Mouse (Mus musculus) embryonic facial prominence, embryonic 11.5 days (tissue): ENCODE results near the gene Dok1. TPM values are rescaled to one million over a fixed set of nuclear protein-coding genes. Genes with fewer than 3 reads are reported as not detected.

ENCODE experiments used
- ATAC-seq: fragments of 200-750 bp; cut with Nextera tagmentation; replicated peaks from 2 replicates; pipeline ENCODE4 v1.8.0; 2017; ENCODE audit warnings: low read depth; ENCODE audit not compliant: insufficient number of reproducible peaks, low FRiP score, low TSS enrichment
- DNase-seq: peaks from one replicate; pipeline ENCODE4 v3.0.0-alpha.2; 2015; ENCODE audit warnings: low spot score
- H3K27ac ChIP-seq: fragments of 300-500 bp; sonication (generic); replicated peaks from 2 replicates; pipeline ENCODE4 v1.5.1; 2014; ENCODE audit warnings: mild to moderate bottlenecking, low read depth, low read length, control low read depth
- H3K27me3 ChIP-seq: fragments of 300-500 bp; sonication (generic); 2 replicates; pipeline ENCODE4 v1.6.1; 2014; ENCODE audit warnings: mild to moderate bottlenecking, low read length, moderate library complexity, mixed read lengths; ENCODE audit not compliant: control insufficient read depth, insufficient read depth
- H3K36me3 ChIP-seq: fragments of 300-500 bp; sonication (generic); replicated peaks from 2 replicates; pipeline ENCODE4 v1.6.1; 2014; ENCODE audit warnings: low read depth, mild to moderate bottlenecking, low read length, moderate library complexity, mixed read lengths; ENCODE audit not compliant: control insufficient read depth, insufficient read depth
- H3K4me1 ChIP-seq: fragments of 300-500 bp; sonication (generic); 2 replicates; pipeline ENCODE4 v1.6.1; 2014; ENCODE audit warnings: low read length, mixed read lengths; ENCODE audit not compliant: control insufficient read depth, insufficient read depth
- H3K4me2 ChIP-seq: fragments of 300-500 bp; sonication (generic); 2 replicates; pipeline ENCODE4 v1.6.1; 2014; ENCODE audit warnings: low read depth, mild to moderate bottlenecking, control low read depth, low read length, moderate library complexity
- H3K4me3 ChIP-seq: fragments of 300-500 bp; sonication (generic); 2 replicates; pipeline ENCODE4 v1.5.1; 2014; ENCODE audit warnings: low read depth, low read length, control low read depth
- H3K9ac ChIP-seq: fragments of 300-500 bp; sonication (generic); replicated peaks from 2 replicates; pipeline ENCODE4 v1.6.1; 2014; ENCODE audit warnings: mild to moderate bottlenecking, control low read depth, low read length
- H3K9me3 ChIP-seq: fragments of 300-500 bp; sonication (generic); replicated peaks from 2 replicates; pipeline ENCODE4 v1.6.1; 2016; ENCODE audit warnings: mild to moderate bottlenecking, low read length, inconsistent platforms, mixed read lengths; ENCODE audit not compliant: control insufficient read depth
- WGBS: fragments of 180-500 bp; shearing (Covaris S2); extraction: QIAGEN DNeasy Blood & Tissue Kit; methylation state at CpG from one replicate; pipeline ENCODE4 v1.1.7; 2014; 5-methylcytosine and 5-hydroxymethylcytosine counted together
- polyA plus RNA-seq: library from polyadenylated mRNA; unstranded; fragments of >200 nt; fragmentation: Nextera tagmentation; extraction: Ambion mirVana; gene quantifications from 2 replicates; pipeline ENCODE4 v1.2.1, GENCODE M21; 2014

Gene Dok1
- polyA plus RNA-seq, 1 experiment from 2014 or later = 5.4 TPM

DNA sequence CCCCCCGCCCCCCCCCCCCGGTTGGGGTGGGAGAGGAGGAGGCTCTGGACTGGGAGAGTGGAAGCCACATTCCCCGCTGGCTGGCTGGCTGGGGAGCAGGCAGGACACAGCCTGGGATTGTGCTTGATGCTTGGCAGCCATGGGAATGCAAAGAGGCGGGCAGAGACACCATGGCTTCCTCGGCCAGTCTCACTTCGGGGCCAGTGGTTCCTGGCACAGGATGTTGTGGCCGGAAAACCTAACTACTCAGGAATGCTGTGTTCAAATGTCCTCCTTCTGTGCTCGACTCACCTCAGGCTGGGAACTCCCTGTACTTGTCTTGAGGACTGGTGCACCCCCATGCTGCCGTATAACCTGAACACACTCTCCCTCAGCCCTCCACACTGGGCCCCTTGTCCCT, 5.6 kb downstream of the Dok1 start:
- Histone ChIP-seq H3K9ac (no peak overlapping the region), H3K9me3 (no peaks in the 10 kb centered on the region), H3K4me1 (no peaks in the 10 kb centered on the region), H3K36me3 (no peaks in the 10 kb centered on the region), H3K27me3 (peaks cover 23% of the 10 kb centered on the region), H3K27ac (no peak overlapping the region), H3K4me2 (no peak overlapping the region), H3K4me3 (no peak overlapping the region)
- WGBS = 53% methylated on average over 7 of the region's 9 CpGs
- 0 out of 2 replicates have a peak, but pooled peaks have one; percentile 15 for ATAC-seq
- no peak for DNase-seq

DNA sequence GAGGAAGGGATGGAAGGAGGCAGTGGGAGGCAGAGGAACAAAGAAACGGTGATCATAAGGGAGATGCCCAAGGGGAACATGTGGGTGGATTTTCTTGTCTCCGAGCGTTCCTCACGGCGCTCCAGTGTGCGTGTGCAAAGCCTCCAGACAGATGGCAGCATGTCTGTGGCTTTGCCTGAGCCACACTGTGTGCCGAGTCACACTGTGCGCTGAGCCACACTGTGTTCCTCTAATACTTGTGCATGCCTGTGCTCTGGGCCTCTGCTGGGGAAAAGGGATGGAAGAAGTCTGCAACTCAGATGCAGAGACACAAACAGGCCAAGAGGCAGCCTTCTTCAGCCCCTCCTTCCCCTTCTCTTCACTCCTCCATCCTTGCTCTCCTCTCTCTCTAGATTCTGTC, 6.0 kb downstream of the Dok1 start:
- no peak for ATAC-seq
- Histone ChIP-seq H3K4me3 (no peak overlapping the region), H3K9ac (no peak overlapping the region), H3K4me1 (no peaks in the 10 kb centered on the region), H3K27me3 (peaks cover 20% of the 10 kb centered on the region), H3K4me2 (no peak overlapping the region), H3K36me3 (no peaks in the 10 kb centered on the region), H3K27ac (no peak overlapping the region), H3K9me3 (no peaks in the 10 kb centered on the region)
- no peak for DNase-seq
- WGBS = 77% methylated on average over 8 of the region's 8 CpGs

DNA sequence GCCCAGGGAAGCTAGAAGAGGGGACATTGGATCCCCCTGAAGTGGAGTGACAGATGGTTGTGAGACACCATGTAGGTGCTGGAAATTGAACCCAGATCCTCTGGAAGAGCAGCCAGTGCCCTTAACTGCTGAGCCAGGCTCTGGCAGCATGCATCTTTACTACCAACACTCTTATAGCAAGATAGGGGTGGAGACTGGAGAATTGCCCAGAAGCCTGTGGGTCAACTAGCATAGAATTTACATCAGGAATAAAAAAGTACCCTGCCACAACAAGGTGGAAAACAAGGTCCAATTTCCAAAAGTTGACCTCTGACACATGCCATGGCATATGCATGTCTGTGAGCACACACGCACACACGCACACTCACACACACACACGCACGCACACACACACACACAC, 8.1 kb downstream of the Dok1 start:
- no peak for DNase-seq
- H3K4me3 ChIP-seq = no peak overlapping the region
- ATAC-seq = no peak
- no peak overlapping the region for H3K4me2 ChIP-seq
- no peaks in the 10 kb centered on the region for H3K9me3 ChIP-seq
- no peaks in the 10 kb centered on the region for H3K36me3 ChIP-seq
- WGBS = 93% methylated on average over 4 of the region's 4 CpGs
- no peaks in the 10 kb centered on the region for H3K4me1 ChIP-seq
- no peak overlapping the region for H3K27ac ChIP-seq
- peaks cover under 1% of the 10 kb centered on the region; the same call in 1 of the 2 replicates for H3K27me3 ChIP-seq
- H3K9ac ChIP-seq = no peak overlapping the region

DNA sequence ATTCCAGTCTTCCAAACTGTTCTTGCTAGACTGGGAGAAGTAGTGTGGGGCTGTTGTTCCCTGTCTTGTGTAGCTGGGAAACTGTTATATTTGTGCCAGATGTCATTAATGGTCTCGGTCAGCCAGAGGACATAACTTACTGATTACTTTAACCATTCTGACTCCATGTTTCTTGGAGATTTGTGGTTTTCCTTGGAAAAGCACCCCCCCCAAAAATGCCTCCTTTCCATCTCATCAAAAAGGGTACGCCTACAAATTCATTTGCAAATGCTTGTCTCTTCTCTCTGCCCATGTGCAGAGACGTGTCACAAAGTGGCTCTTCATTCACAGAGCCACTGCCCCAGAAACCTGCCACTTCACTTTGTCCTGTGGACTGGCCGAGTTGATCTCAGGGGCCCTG, 8.8 kb downstream of the Dok1 start:
- DNase-seq (no peak), ATAC-seq (no peak)
- WGBS = 65% methylated on average over 4 of the region's 4 CpGs

DNA sequence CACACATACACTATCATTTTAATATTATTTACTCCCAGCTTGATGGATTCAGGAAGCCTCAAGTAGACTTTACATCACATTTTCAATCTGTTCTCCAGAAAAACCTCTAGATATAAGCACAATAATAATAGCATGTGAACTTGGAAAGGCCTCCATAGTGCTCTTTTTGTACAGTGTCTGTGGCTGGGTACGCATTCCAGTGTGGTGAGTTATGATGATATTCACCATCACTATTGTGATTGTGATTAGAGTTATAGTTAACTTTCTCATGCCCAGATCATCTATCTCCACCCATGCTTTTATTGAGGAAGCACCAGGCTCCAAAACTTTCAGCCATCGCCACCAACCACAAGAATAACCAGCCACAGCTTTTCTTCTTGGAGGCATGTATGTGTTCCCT, 9.5 kb downstream of the Dok1 start:
- ATAC-seq = no peak
- H3K36me3 ChIP-seq = no peaks in the 10 kb centered on the region
- no peaks in the 10 kb centered on the region for H3K9me3 ChIP-seq
- H3K4me1 ChIP-seq = no peaks in the 10 kb centered on the region
- no peak overlapping the region for H3K4me3 ChIP-seq
- H3K4me2 ChIP-seq = no peak overlapping the region
- H3K27ac ChIP-seq = no peak overlapping the region
- H3K9ac ChIP-seq = no peak overlapping the region
- no peaks in the 10 kb centered on the region; the same call in 1 of the 2 replicates for H3K27me3 ChIP-seq
- DNase-seq = no peak
- 85% methylated on average over 2 of the region's 2 CpGs for WGBS

More for the DNA sequence above, 8.8 kb downstream of the Dok1 start:
- Histone ChIP-seq H3K36me3 (no peaks in the 10 kb centered on the region), H3K9me3 (no peaks in the 10 kb centered on the region), H3K27me3 (no peaks in the 10 kb centered on the region; the same call in 1 of the 2 replicates), H3K27ac (no peak overlapping the region), H3K4me2 (no peak overlapping the region), H3K4me3 (no peak overlapping the region), H3K4me1 (no peaks in the 10 kb centered on the region), H3K9ac (no peak overlapping the region)

DNA sequence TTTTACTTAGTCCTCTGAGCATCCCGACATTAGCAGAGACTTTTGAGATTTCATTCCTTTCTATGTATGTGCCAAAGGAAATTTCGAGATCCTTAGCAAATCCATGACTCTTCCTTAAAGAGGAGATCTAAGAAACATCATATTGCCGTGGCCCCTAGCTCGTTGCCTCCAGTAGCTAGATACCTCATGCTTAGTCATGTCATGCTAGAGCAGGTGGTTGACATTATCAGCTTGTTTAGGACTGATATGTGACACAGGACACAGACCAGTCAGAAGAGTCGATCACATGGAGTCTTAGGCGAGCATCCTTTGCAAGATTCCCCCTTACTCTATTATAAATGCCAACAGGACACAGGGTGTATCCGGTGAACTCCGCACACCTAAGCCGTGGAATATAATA, 10.3 kb downstream of the Dok1 start:
- no peak overlapping the region for H3K9ac ChIP-seq
- DNase-seq = no peak
- no peak overlapping the region for H3K4me3 ChIP-seq
- no peaks in the 10 kb centered on the region for H3K4me1 ChIP-seq
- no peak for ATAC-seq
- no peak overlapping the region for H3K4me2 ChIP-seq
- WGBS = 89% methylated on average over 9 of the region's 9 CpGs
- H3K9me3 ChIP-seq = no peaks in the 10 kb centered on the region
- no peak overlapping the region for H3K27ac ChIP-seq
- H3K27me3 ChIP-seq = no peaks in the 10 kb centered on the region
- H3K36me3 ChIP-seq = no peaks in the 10 kb centered on the region

DNA sequence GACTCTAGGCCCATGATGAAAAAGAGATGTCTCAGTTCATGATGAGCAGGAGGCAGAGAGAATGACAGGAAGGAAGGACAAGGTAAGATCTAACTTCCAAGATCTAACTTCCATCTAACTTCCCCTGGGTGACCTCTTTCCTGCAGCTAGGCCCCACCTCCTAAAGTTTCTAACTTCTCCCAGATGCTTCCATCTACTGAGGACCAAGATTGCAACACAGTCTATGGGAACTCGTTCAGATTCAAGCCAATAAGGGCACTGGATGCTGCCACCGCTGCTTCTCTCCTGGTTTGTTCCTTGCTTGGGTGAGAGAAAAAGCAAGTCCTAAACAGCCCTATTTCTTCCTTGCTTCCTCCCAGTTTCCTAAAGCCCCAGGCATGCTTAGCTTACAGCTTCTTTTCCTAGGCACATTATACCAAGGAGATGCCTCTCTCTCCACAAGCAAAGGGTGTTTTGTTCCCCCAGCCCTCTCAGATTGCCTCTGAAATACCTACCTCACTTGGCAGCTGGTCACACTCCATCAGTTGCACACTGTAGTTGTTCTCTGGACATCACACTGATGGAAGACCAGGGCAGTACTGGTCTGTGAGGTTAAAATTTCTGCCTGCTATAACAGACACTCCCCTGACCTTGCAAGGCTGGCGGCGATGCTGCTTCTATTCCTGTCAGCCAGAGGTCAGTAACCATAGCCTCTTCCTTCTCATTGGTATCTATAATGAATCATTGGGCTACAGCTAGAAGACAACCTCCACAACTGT, 12.3 kb downstream of the Dok1 start:
- Histone ChIP-seq H3K9ac (no peak overlapping the region), H3K4me1 (no peaks in the 10 kb centered on the region), H3K9me3 (no peaks in the 10 kb centered on the region), H3K27me3 (no peaks in the 10 kb centered on the region), H3K4me2 (no peak overlapping the region), H3K27ac (no peak overlapping the region), H3K4me3 (no peak overlapping the region), H3K36me3 (no peaks in the 10 kb centered on the region)
- no peak for ATAC-seq
- DNase-seq = no peak
- WGBS = 73% methylated on average over 4 of the region's 4 CpGs

DNA sequence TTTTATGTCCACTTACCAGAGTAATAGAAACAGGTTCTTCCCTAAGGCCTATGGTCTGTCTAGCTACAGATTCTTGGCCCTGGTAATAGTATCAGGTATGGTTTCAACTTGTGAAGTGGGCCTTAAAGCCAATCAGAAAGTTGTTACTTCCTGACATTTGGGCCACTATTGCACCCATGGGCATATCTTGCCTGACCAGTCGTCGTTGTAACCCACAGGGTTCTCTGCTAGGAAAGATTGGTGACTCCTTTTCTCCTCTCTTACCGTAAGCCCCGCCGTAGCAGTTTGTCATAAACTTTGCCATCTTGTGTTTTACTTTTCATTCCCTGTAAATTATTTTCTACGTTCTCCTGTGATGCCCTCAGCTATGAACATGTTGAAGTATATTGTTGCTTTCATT, 13.2 kb downstream of the Dok1 start:
- no peaks in the 10 kb centered on the region for H3K9me3 ChIP-seq
- H3K36me3 ChIP-seq = no peaks in the 10 kb centered on the region
- H3K27me3 ChIP-seq = no peaks in the 10 kb centered on the region
- H3K4me2 ChIP-seq = no peak overlapping the region
- no peak overlapping the region for H3K27ac ChIP-seq
- no peak for DNase-seq
- no peaks in the 10 kb centered on the region for H3K4me1 ChIP-seq
- WGBS = 85% methylated on average over 6 of the region's 6 CpGs
- no peak overlapping the region for H3K9ac ChIP-seq
- H3K4me3 ChIP-seq = no peak overlapping the region
- no peak for ATAC-seq
